Mouse (Mus musculus): Measurements from ENCODE around the gene Agfg2.

DNA sequence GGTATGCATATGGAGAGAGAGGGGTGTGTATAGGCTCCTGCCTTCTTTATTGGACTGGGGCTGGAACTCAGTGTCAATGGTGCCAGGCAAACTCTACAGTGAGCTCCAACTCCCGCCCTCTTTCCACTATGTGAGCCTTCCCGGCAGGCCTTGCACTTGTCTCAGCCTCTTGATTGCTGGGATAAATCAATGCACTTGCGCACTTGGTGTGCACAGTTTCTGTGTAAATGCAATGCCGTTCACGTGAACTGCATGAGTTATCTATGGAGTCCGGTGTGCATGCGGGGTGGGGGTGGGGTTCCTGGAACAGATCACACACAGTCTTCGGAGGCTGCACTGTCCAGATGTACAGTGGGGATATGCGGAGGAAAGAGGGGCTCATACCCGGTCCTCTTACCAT lies 31.2 kb downstream of the Agfg2 start:
- TF ChIP-seq CTCF (IDR thresholded peaks at IDR 0.05; ENCODE audit: extremely low read depth, insufficient read length, insufficient replicate concordance, low read depth, low read length) (no peak), POLR2A (IDR thresholded peaks at IDR 0.05; ENCODE audit: low read depth, low read length) (no peak)
